Comparison of ENCODE assay signal across 14 mouse cellular contexts in genomic region chr19:4044109-4044508, GRCm38 (mm10). TPM values are rescaled to one million over a fixed set of nuclear protein-coding genes. Genes with fewer than 3 reads are reported as not detected.
"Had no signal": no experiment of that assay in that cellular context is flagged by ENCODE, and none has a peak within 500 bp of the region (broad histone marks: within the 10 kb centered on the region; RNA-seq: fewer than 3 reads in every experiment).

No protein-coding gene starts in this region.

RNA-seq across cellular contexts. Expression of gene Gstp2, which starts 1.7 kb away (rescaled TPM):
- polyA plus RNA-seq: macrophage had no signal

RNA-seq across cellular contexts. Expression of gene Gstp3, which starts 15.3 kb away (rescaled TPM):
- polyA plus RNA-seq: macrophage; midbrain, embryonic 12.5 days; midbrain, embryonic 14.5 days; midbrain, embryonic 16.5 days; neural tube, embryonic 11.5 days; neural tube, embryonic 13.5 days; neural tube, embryonic 15.5 days; testis, adult 2 months had no signal

RNA-seq across cellular contexts. Expression of gene Cabp2, which starts 37.3 kb away (rescaled TPM):
- polyA plus RNA-seq: lung, embryonic 15.5 days; lung, postnatal 0 days; macrophage; midbrain, embryonic 12.5 days; midbrain, embryonic 14.5 days; midbrain, embryonic 16.5 days; myocyte; neural tube, embryonic 11.5 days; neural tube, embryonic 13.5 days; neural tube, embryonic 15.5 days; small intestine, adult 2 months; stomach, postnatal 0 days; testis, adult 2 months; urinary bladder, adult 2 months had no signal
